Mouse (Mus musculus) effector memory CD4-positive, alpha-beta T cell, adult 7 months (primary cell): ENCODE data around the gene Gm2016. TPM values are rescaled to one million over a fixed set of nuclear protein-coding genes. Genes with fewer than 3 reads are reported as not detected.

Experiments
- polyA plus RNA-seq: library from polyadenylated mRNA; unstranded; fragments of 100-300 nt; shearing (Covaris generic); gene quantifications from one replicate; pipeline ENCODE4 v1.2.1, GENCODE M21; 2017

Gene Gm2016
- polyA plus RNA-seq = not detected

DNA sequence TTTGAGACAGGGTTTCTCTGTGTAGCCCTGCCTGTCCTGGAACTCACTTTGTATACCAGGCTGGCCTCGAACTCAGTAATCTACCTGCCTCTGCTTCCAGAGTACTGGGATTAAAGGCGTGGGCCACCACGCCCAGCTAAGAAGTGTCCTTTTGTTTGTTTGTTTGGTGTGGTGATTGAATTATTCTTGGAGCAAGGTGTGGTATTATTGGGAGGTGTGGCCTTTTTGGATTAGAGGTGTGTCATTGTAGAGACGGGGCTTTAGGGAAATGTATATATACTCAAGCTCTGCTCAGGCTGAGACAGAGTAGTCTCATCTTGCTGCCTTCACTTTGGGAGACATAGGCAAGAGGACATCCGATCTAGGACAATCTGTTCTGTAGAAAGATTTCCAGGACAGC is at the start of gene Gm2016:
Gene Gm2016, plus strand, starts transcription at position 301 of the 400 bp plus-strand sequence.

DNA sequence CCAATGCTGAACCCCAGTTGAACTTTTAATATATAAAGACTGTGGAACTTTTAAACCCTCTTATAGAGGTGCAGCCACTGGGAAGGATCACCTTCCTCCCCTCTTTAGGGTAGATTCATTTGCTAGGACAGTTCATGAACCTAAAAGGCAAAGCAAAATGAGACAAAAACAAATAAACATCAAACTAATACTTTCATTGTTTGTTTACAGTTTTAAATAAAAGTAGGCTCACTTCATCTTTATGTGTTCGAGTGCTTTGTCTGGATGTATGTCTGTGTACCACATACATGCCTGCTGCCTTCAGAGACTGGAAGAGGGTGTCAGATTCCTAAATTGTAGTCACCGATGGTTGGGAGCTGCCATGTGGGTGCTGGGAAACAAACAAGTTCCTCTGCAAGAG is 31.6 kb upstream of the Gm2016 start, which contains the start of gene Gm2001:
Gene Gm2001, minus strand, starts transcription at position 101 of the 400 bp plus-strand sequence.

DNA sequence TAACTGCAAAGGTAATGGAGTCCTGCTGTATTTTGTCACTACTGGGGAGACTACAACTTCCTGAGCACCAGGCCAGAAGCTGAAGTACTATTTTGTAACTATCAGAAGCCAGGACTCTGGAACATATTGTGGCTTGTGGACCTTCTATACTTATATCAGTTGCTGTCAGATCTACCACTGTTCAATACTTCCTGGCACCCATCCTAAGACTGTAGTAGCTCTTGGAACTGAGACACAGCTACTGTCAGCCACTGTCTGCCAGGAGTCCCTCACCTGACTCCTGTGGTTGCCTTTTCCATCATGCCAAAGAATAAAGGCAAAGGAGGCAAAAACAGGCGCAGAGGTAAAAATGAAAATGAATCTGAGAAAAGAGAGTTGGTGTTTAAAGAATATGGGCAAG is 21.2 kb downstream of the Gm2016 start, which contains the start of gene Gm2022:
Gene Gm2022, plus strand, starts transcription at position 301 of the 400 bp plus-strand sequence.

DNA sequence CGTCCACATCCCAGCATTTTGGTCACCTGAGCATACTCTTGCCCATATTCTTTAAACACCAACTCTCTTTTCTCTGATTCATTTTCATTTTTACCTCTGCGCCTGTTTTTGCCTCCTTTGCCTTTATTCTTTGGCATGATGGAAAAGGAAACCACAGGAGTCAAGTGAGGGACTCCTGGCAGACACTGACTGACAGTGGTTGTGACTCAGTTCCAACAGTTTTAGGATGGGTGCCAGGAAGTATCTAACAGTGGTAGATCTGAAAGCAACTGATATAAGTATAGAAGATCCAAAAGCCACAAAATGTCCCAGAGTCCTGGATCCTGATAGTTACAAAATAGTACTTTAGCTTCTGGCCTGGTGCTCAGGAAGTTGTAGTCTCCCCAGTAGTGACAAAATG is 45.8 kb downstream of the Gm2016 start, which contains the start of gene Gm2035:
Gene Gm2035, minus strand, starts transcription at position 137 of the 400 bp plus-strand sequence.

Other genes starting within 250 kb of the Gm2016 start
- gene Gm16381, start 229.5 kb upstream of the Gm2016 start, polyA plus RNA-seq = 0.95 TPM
- not detected for gene Gm21319, start 98.3 kb upstream of the Gm2016 start, polyA plus RNA-seq
- 1.2 TPM for gene Gm21936, start 78.6 kb upstream of the Gm2016 start, polyA plus RNA-seq
- gene BB287469, start 57.5 kb upstream of the Gm2016 start, polyA plus RNA-seq = 1.1 TPM
- gene Gm2001, start 31.7 kb upstream of the Gm2016 start, polyA plus RNA-seq = 0.95 TPM
- not detected for gene Gm2022, start 21.3 kb downstream of the Gm2016 start, polyA plus RNA-seq
- gene Gm2035, start 45.8 kb downstream of the Gm2016 start, polyA plus RNA-seq = not detected
- not detected for gene Gm2042, start 80.0 kb downstream of the Gm2016 start, polyA plus RNA-seq
- not detected for gene Gm2075, start 137.8 kb downstream of the Gm2016 start, polyA plus RNA-seq
- not detected for gene Gm6803, start 144.7 kb downstream of the Gm2016 start, polyA plus RNA-seq
- not detected for gene Gm2056, start 152.9 kb downstream of the Gm2016 start, polyA plus RNA-seq
- gene Gm16368, start 209.6 kb downstream of the Gm2016 start, polyA plus RNA-seq = not detected